Mouse (Mus musculus) adrenal gland, postnatal 10 days (tissue): ENCODE data around the gene Mypn. TPM values are rescaled to one million over a fixed set of nuclear protein-coding genes. Genes with fewer than 3 reads are reported as not detected.

Experiments
- DNase-seq: peaks from one replicate; pipeline ENCODE4 v3.0.0; 2021; ENCODE audit warnings: mixed read lengths
- total RNA-seq, 2 experiments: library from RNA; stranded (reverse); gene quantifications; 2 replicates each; pipeline ENCODE4 v1.2.3; 2021

The Mypn gene
- total RNA-seq, 2 experiments from 2014 or later = 3.8 to 14.6 TPM

GRCm38 (mm10) chr10:63199008-63199407 lies 4.7 kb downstream of the Mypn start:
- no peak for DNase-seq

DNA sequence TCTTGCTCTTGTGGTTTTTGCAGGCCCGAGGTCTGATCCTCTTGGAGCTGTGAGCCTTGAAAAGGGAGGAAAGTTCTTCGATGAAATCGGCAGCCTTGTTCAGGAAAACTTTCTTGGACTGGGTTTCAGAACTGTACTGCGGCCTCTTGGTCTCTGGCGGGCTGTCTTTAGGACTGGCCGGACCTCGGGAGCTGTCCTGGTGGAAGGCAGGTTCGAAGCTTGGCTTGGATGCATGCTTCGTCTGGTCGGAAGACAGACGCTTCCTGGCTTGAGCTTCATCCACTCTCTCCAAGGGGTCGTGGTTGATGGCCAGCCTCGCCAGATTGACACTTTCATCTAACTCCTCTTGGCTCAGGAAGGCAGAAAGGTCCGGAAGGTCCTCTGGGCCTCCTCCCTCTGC lies 11.0 kb downstream of the Mypn start:
- no peak for DNase-seq

DNA sequence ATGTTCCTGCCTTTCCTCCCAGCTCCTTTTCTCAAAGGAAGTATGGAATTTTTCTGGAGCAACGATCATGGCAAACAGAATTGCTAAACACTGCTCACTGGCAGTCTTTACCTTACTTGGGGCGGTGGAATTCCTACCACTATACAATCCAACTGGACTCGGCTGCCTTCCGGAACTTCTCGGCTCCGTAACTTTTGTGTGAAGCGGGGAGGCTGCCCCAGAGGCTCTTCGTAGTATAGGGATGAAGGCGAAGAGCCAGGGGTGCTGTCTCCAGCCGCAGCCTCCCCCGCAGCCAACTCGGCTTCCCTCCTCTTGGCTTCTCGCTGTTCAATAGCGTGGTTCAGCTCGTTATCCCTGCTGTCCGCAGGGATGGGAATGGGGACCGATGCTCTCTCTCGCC lies 11.5 kb downstream of the Mypn start:
- no peak for DNase-seq

DNA sequence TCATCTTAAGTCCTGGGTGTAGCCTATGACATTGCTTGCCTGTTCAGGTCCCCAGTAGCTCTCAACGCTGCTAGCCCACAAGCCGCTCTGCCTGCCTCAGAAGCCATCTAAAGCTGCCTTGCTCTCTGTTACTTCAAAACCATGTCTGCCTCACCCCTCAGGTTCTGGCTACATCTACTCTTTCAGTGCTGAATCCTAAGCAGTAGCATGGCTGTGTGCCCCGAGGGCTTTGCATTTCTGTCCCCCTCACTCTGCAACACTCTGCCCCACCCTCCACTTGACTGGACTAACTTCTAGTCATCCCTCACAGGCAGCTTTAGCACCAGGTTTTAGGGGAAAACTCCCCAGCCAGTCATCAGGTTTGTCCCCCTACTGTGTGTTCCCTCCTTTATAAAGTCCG lies 19.3 kb downstream of the Mypn start:
- no peak for DNase-seq

GRCm38 (mm10) chr10:63182177-63182768 lies 21.5 kb downstream of the Mypn start:
- no peak for DNase-seq

GRCm38 (mm10) chr10:63181166-63181565 lies 22.6 kb downstream of the Mypn start:
- DNase-seq = no peak

DNA sequence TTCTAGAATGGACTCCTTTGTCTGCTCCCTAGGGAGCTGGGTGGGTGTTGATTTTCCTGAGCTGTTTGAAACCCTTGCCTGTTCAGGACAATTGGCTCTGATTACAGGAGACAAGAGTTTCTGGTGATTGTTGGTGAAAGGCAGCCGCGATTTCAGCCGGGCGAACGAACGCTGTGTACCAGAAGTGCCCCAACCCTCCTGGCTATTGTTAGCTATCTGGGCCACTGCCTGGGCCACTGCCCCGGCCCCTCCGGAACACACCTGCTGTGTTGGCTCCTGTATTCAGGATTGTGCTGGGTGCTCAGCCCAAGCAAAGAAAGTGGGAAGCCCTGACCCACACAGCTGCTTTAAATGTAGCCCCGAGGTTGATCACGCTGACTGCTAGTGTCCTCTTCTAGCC lies 24.2 kb downstream of the Mypn start:
- DNase-seq = no peak

- DNase-seq = no peak
Measured at GRCm38 (mm10) chr10:63178318-63178717, 25.4 kb downstream of the Mypn start.

DNA sequence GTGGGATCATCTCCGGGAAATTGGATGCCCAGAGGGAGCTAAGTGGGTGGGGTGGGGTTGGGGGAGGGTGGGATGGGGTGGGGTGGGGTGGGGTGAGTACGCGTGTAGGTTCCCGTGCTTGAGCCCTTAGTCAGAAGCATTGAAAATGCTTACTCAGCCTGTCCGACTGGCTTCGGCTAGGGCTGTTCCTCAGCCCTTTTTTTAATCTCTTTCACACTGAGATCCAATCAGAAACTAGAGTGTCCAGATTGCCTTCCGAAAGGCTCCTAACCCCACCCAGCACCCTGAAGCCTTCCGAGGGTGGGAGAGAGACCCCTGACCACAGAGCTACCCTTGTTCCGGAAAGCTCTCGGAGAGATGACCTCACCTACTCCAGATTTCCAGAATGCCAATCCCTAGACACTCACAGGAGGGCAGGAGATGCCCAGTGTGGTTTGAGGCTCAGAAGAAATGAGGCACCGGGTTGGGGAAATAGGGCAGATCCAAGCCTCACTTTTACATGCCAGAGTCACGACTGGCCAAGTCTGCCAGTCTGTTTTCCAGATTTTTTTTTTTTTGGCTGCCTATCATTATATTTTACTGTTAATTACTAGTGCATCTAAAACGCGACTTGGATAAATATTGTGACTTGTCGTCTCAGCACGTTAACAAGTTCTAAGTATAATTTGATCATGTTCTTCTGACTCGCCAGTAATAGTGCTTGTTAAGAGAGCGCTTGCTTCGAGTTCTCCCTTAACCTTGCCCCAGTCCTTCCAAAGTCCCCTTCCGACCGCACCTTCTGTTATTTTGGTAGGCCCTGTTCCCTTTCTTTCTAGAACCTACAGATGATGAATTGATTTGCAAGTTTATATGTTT lies 26.2 kb downstream of the Mypn start:
- DNase-seq = no peak

DNA sequence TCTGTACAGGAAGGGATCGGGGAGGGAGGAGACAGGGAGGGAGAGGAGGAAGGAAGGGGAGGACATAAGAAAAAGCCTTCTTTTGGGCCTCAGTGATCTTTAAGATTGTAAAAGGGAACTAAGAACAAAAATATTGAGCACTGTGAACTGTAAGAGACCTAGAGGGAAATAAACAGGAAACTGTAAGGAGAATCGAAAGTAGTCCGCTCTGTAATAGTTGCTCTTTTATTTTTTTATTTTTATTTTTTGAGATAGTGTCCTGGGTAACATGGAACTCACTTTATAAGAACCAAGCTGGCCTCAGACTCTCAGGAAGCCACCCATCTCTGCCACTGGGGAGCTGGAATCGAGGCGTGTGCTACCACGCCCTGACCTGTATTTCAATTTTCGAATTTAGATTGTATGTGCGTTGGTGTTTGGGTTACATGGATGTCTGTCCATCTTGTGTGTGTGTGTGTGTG lies 27.3 kb downstream of the Mypn start:
- DNase-seq = no peak

- no peak for DNase-seq
Measured at GRCm38 (mm10) chr10:63172089-63172488, 31.7 kb downstream of the Mypn start.

- DNase-seq = no peak
Measured at GRCm38 (mm10) chr10:63169503-63169902, 34.2 kb downstream of the Mypn start.

GRCm38 (mm10) chr10:63168124-63168523 lies 35.6 kb downstream of the Mypn start:
- no peak for DNase-seq

DNA sequence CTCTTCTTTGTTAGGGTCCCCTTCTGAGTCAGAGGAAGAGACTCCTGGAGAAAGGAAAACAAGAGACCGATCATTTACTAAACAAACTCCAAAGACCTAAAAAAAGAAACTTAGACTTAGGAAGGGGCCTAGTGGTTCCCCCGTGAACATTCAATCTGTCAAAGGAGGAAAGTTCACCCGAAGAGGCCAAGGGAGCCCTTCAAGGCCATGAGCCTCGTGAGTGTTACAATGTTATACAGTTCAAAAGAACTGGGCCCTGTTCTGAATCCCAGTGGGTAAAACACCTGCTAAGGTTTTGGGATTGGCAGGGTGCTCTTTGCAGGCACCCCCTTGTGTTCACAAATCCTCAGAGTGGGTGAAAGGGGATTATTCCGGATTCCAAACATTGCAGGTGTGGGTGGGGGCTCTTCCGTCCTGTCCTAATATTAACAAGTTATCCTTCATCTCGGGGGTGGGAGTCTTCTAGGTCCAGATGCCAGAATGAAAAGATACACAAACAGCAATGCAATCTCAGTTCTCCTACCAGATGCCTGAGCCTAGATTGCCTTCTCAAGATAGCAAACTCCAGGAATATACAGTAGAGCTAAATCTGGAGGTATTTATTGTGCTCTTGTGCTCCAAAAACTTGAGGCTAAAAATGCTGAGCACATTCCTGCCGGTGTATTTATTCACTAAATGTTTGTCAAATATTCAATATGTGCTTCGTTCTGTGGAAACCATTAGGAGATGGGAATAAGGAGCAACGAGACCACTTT lies 36.3 kb downstream of the Mypn start:
- DNase-seq = no peak

DNA sequence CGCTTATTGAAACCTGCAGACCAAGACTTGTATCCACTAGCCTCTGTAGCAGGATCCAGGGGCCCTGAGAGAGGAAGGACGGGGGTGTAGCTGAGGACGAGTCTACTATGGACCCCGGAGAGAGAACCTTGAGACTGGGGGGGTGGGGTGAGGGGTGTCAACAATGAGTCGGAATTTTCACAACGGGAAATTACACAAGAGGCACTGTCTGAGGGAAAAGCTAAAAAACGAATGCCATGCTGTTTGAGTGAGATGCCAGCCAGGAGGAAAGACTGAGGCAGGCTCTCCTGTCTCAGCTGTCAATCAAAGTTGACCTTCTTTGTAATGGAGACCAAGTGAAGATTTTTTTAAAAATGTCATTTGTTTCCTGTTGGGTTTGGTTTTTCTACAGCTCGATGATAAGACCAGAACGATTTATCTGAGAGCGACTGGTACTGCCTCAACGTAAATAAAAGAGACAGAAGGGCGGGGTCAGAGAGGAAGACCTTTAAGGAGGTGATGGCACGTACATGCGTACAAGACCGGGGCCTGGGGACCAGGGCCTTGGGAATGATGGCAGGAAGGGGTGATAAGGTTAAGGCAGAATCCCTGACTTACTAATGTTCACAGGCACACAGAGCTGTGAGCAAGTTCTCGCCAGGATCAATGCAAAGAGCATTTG lies 37.9 kb downstream of the Mypn start:
- DNase-seq = no peak

DNA sequence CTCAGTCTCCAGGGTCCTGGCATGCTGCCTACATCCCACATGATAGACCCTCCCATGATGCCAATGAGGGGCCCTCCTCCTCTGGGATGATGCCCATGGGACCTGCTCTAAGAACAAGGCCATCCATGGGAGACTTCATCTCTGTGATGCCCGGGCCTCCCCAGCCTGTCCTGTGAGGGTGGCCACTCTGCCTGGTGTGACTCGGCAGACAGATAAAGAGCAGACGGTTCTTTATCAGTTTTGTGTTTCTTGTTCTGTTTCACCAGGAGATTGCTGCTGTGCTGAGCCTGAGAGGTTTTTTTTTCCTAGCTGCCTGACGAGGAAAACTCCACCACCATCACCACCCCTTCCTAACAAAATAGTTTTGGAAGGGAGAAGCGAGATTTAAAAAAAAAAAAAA lies 42.5 kb downstream of the Mypn start:
- DNase-seq = no peak

DNA sequence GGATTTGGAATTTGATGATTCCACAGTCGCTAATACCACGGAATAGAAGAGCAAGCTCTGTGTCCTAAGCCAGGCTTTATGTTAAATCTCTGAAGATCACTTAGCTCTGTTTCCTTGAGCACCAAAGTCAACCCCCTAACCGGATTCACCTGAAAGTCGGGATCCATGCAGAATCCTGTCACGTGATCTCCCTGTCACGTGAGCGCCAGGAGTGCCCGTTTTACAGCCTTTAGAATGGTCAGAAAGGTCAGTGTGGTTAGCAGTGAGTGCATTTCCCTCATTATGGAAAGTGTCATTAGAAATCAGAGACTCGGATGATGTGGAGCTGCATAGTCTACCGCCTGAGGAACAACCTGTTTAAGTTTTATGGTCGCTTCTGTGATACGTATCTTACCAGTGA lies 43.1 kb downstream of the Mypn start:
- no peak for DNase-seq

GRCm38 (mm10) chr10:63158191-63158590 lies 45.6 kb downstream of the Mypn start:
- peak; percentile 74 for DNase-seq

DNA sequence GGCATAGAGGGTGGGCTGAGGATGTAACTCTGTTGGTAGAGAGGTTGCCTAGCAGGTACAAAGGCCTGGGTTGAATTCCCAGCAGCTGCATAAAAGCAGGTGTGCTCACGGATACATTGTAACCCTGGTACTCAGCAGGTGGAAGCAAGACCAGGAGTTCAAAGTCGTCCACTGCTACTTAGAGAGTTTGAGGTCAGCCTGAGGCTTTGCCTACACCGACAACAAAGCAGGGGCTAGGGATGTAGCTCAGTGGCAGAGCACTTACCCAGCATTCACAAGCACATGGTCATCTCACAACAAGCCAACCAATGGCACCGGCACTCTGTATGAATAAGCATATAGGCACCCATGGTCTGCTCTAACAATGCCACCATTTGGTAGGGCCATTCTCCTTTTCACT lies 46.3 kb downstream of the Mypn start:
- DNase-seq = no peak

DNA sequence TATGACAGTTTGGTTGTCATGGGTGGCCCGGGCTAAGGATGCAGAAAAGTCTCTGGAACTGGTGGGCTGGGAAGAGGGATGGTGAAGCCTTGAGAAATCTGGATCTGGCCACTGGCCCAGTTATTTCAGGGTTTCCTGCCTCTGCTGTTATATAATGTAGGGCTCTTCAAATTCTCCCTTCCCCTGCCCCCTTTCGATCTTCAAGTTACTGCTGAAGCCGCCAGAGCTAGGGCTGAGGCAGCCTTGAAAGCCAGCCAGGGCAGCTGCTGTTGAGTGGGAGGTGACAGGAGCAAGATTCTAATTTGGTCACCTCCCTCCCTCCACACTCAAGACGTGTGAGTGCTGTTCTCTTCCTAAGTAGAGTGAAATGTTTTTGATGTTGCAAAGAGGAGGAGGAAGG lies 46.8 kb downstream of the Mypn start:
- peak; percentile 64 for DNase-seq

DNA sequence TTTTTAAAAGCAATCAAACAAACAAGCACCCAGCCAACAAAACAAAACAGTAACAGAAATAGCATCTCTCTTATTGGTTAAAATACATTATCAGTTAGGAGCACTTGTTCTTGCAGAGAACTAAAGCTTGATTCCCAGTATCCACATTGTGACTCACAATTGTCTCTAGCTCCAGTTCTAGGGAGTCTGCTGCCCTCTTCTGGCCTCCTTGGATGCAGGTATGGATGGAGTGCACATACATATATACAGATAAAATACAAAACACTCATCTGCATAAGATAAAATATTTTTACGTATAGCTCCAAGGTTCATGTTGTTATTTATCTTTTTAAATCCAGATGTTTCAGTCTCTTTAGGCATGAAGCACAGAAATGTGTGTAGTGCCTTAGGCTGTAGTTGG lies 47.4 kb downstream of the Mypn start:
- no peak for DNase-seq

GRCm38 (mm10) chr10:63155668-63156350 lies 47.9 kb downstream of the Mypn start:
- no peak for DNase-seq
